Mouse (Mus musculus) kidney, embryonic 16.5 days (tissue): ENCODE measurements at regions not wholly inside any gene's neighbourhood (a gene's known extent, or its start where the extent isn't known, plus 50 kb on each side); places are given as distances from the start of the nearest gene placed in this dataset.

Source experiments
- ATAC-seq: fragments of 200-750 bp; cut with Nextera tagmentation; 2 replicates; pipeline ENCODE4 v1.8.0; 2017; ENCODE audit warnings: moderate TSS enrichment; ENCODE audit not compliant: low FRiP score, low TSS enrichment
- H3K27ac ChIP-seq: fragments of 300-500 bp; sonication (generic); 2 replicates; pipeline ENCODE4 v1.5.1; 2014; ENCODE audit warnings: low read length
- H3K27me3 ChIP-seq: fragments of 300-500 bp; sonication (generic); 2 replicates; pipeline ENCODE4 v1.6.1; 2014; ENCODE audit warnings: low read length, control low read depth, mixed read lengths; ENCODE audit not compliant: insufficient read depth
- H3K36me3 ChIP-seq: fragments of 300-500 bp; sonication (generic); 2 replicates; pipeline ENCODE4 v1.6.1; 2014; ENCODE audit warnings: low read length, control low read depth, mixed read lengths; ENCODE audit not compliant: insufficient read depth
- H3K4me1 ChIP-seq: fragments of 300-500 bp; sonication (generic); 2 replicates; pipeline ENCODE4 v1.6.1; 2014; ENCODE audit warnings: low read length, control low read depth, mixed read lengths; ENCODE audit not compliant: insufficient read depth
- H3K4me2 ChIP-seq: fragments of 300-500 bp; sonication (generic); replicated peaks from 2 replicates; pipeline ENCODE4 v1.6.1; 2014; ENCODE audit warnings: low read depth, low read length
- H3K4me3 ChIP-seq: fragments of 300-500 bp; sonication (generic); 2 replicates; pipeline ENCODE4 v1.5.1; 2014; ENCODE audit warnings: mild to moderate bottlenecking, low read length
- H3K9ac ChIP-seq: fragments of 300-500 bp; sonication (generic); replicated peaks from 2 replicates; pipeline ENCODE4 v1.6.1; 2014; ENCODE audit warnings: low read length
- H3K9me3 ChIP-seq: fragments of 300-500 bp; sonication (generic); 2 replicates; pipeline ENCODE4 v1.6.1; 2016; ENCODE audit warnings: low read length, control low read depth
- WGBS: fragments of 180-500 bp; shearing (Covaris S2); extraction: QIAGEN DNeasy Blood & Tissue Kit; methylation state at CpG from one replicate; pipeline ENCODE4 v1.1.7; 2014; 5-methylcytosine and 5-hydroxymethylcytosine counted together

GRCm38 (mm10) chr2:63855476-63855875 lies 242.4 kb downstream of the Fign start:
- H3K4me3 ChIP-seq: no peak overlapping the region
- no peaks in the 10 kb centered on the region for H3K4me1 ChIP-seq
- no peak overlapping the region for H3K4me2 ChIP-seq
- no peak overlapping the region for H3K9ac ChIP-seq
- H3K36me3 ChIP-seq: no peaks in the 10 kb centered on the region
- H3K27me3 ChIP-seq: no peaks in the 10 kb centered on the region
- H3K27ac ChIP-seq: no peak overlapping the region
- WGBS: 86% methylated on average over 5 of the region's 5 CpGs
- no peak for ATAC-seq
- H3K9me3 ChIP-seq: no peaks in the 10 kb centered on the region

GRCm38 (mm10) chr2:63854198-63854875 lies 243.5 kb downstream of the Fign start:
- H3K4me1 ChIP-seq: no peaks in the 10 kb centered on the region
- H3K36me3 ChIP-seq: no peaks in the 10 kb centered on the region
- WGBS: 60% methylated on average over 1 of the region's 1 CpGs
- no peaks in the 10 kb centered on the region for H3K27me3 ChIP-seq
- H3K27ac ChIP-seq: no peak overlapping the region
- ATAC-seq: no peak
- no peaks in the 10 kb centered on the region for H3K9me3 ChIP-seq
- H3K9ac ChIP-seq: no peak overlapping the region
- no peak overlapping the region for H3K4me3 ChIP-seq
- H3K4me2 ChIP-seq: no peak overlapping the region

GRCm38 (mm10) chr2:63853226-63853625 lies 244.6 kb downstream of the Fign start:
- no peak overlapping the region for H3K27ac ChIP-seq
- no peak overlapping the region for H3K4me3 ChIP-seq
- no peak overlapping the region for H3K4me2 ChIP-seq
- no peaks in the 10 kb centered on the region for H3K36me3 ChIP-seq
- no peaks in the 10 kb centered on the region for H3K27me3 ChIP-seq
- ATAC-seq: no peak
- no peaks in the 10 kb centered on the region for H3K4me1 ChIP-seq
- WGBS: 67% methylated on average over 10 of the region's 10 CpGs
- H3K9me3 ChIP-seq: no peaks in the 10 kb centered on the region
- H3K9ac ChIP-seq: no peak overlapping the region

GRCm38 (mm10) chr2:63852287-63852686 lies 245.6 kb downstream of the Fign start:
- no peaks in the 10 kb centered on the region for H3K4me1 ChIP-seq
- H3K4me2 ChIP-seq: no peak overlapping the region
- no peaks in the 10 kb centered on the region for H3K36me3 ChIP-seq
- no peaks in the 10 kb centered on the region for H3K27me3 ChIP-seq
- no peak overlapping the region for H3K9ac ChIP-seq
- H3K9me3 ChIP-seq: no peaks in the 10 kb centered on the region
- 60% methylated on average over 6 of the region's 6 CpGs for WGBS
- H3K27ac ChIP-seq: no peak overlapping the region
- ATAC-seq: no peak
- no peak overlapping the region for H3K4me3 ChIP-seq

GRCm38 (mm10) chr2:63850033-63850432 lies 247.8 kb downstream of the Fign start:
- no peaks in the 10 kb centered on the region for H3K4me1 ChIP-seq
- H3K36me3 ChIP-seq: no peaks in the 10 kb centered on the region
- ATAC-seq: no peak
- H3K4me2 ChIP-seq: no peak overlapping the region
- H3K9me3 ChIP-seq: no peaks in the 10 kb centered on the region
- WGBS: 88% methylated on average over 5 of the region's 5 CpGs
- no peak overlapping the region for H3K9ac ChIP-seq
- H3K27me3 ChIP-seq: no peaks in the 10 kb centered on the region
- no peak overlapping the region for H3K27ac ChIP-seq
- no peak overlapping the region for H3K4me3 ChIP-seq

GRCm38 (mm10) chr2:63849486-63849885 lies 248.4 kb downstream of the Fign start:
- Histone ChIP-seq H3K27ac (no peak overlapping the region), H3K4me2 (no peak overlapping the region), H3K4me1 (no peaks in the 10 kb centered on the region), H3K4me3 (no peak overlapping the region), H3K36me3 (no peaks in the 10 kb centered on the region), H3K27me3 (no peaks in the 10 kb centered on the region), H3K9ac (no peak overlapping the region), H3K9me3 (no peaks in the 10 kb centered on the region)
- 84% methylated on average over 6 of the region's 6 CpGs for WGBS
- no peak for ATAC-seq

- H3K9me3 ChIP-seq: no peaks in the 10 kb centered on the region
- no peaks in the 10 kb centered on the region for H3K36me3 ChIP-seq
- H3K27me3 ChIP-seq: no peaks in the 10 kb centered on the region
- WGBS: 76% methylated on average over 4 of the region's 4 CpGs
- H3K4me2 ChIP-seq: no peak overlapping the region
- no peak overlapping the region for H3K27ac ChIP-seq
- ATAC-seq: no peak
- peaks cover 6% of the 10 kb centered on the region; the same call in 1 of the 2 replicates for H3K4me1 ChIP-seq
- no peak overlapping the region for H3K4me3 ChIP-seq
- H3K9ac ChIP-seq: no peak overlapping the region
Measured at GRCm38 (mm10) chr2:63832041-63832714, 265.7 kb downstream of the Fign start.

- Histone ChIP-seq H3K36me3 (no peaks in the 10 kb centered on the region), H3K27me3 (no peaks in the 10 kb centered on the region), H3K27ac (no peak overlapping the region), H3K4me2 (no peak overlapping the region), H3K4me1 (peaks cover 6% of the 10 kb centered on the region; the same call in 1 of the 2 replicates), H3K9ac (no peak overlapping the region), H3K9me3 (no peaks in the 10 kb centered on the region), H3K4me3 (no peak overlapping the region)
- no peak for ATAC-seq
- WGBS: 77% methylated on average over 5 of the region's 5 CpGs
Measured at GRCm38 (mm10) chr2:63830431-63830830, 267.4 kb downstream of the Fign start.

- no peaks in the 10 kb centered on the region for H3K27me3 ChIP-seq
- 0 out of 2 replicates have a peak overlapping the region, but pooled peaks have one; percentile 46 for H3K27ac ChIP-seq
- peaks cover 6% of the 10 kb centered on the region; the same call in 1 of the 2 replicates for H3K4me1 ChIP-seq
- no peaks in the 10 kb centered on the region for H3K36me3 ChIP-seq
- no peak overlapping the region for H3K4me2 ChIP-seq
- no peak overlapping the region for H3K9ac ChIP-seq
- 29% methylated on average over 3 of the region's 3 CpGs for WGBS
- no peak overlapping the region for H3K4me3 ChIP-seq
- 0 out of 2 replicates have a peak, but pooled peaks have one; percentile 23 for ATAC-seq
- H3K9me3 ChIP-seq: no peaks in the 10 kb centered on the region
Measured at GRCm38 (mm10) chr2:63828633-63829032, 269.2 kb downstream of the Fign start.

- Histone ChIP-seq H3K27me3 (no peaks in the 10 kb centered on the region), H3K9me3 (no peaks in the 10 kb centered on the region), H3K9ac (no peak overlapping the region), H3K4me1 (no peaks in the 10 kb centered on the region), H3K27ac (no peak overlapping the region), H3K4me2 (peak overlapping the region; percentile 32; the same call in 1 of the 2 replicates), H3K4me3 (no peak overlapping the region), H3K36me3 (no peaks in the 10 kb centered on the region)
- 11% methylated on average over 8 of the region's 8 CpGs for WGBS
- no peak for ATAC-seq
Measured at GRCm38 (mm10) chr2:63819440-63819839, 278.4 kb downstream of the Fign start.
